Mouse (Mus musculus): Measurements from ENCODE around the gene Gm5294.
A peak's percentile ranks its signal among the peaks of the same experiment; 100 is the strongest.

Gm5294 gene

DNA sequence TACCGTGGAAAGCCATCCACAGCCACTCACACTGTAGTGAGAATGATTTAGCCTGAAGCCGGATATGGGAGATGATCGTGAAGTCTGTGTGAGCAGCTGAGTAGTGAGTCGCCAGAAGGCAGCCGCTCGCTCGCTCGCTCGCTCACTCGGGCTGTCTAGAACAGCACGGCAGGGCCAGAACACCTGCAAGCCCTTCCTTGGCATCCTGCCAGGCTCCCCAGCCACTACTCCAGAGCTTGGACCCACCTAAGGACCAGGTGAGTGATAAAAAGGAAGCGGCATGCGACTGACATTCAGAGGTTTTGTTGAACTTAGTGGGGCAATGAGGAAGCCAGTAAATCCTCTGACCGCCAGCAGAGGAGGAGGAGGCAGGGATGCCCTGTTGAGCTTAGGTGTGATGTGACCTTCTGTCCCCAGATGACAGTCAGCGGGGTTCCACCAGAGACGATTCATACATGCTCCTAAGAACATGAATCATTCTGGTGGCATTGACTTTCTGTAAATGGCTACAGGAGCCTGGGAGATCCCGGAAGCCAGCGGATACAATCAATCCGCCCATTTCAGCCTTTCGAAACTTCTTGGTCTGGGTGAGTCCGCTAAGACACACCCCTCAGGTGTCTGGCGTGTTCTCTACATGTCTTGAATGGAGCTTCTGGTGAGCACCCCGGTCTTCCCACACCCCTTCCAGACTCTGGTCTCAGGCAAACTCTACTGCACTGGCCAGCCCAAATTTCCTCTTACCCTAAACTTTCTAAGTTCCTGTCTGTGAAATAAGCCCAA, 30.0 kb downstream of the Gm5294 start:
- no peak for DNase-seq

DNA sequence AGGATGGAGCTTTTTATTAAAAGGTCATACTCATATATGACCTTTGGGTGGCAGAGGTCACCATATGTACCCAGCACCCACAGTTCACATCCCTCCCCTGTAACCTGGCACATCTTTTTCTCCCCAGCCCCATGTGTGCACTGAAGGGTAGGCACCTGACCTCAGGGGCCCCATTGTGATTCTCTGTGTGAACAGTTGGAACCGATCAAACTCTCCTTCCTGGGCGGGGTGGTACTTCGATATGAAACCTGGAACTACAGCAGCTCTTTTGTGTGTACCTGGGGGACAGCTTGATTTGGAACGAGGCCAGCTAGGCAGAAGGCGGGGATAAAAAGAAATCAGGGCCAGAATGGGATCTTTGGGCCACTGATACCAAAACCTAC, 30.6 kb downstream of the Gm5294 start:
- DNase-seq, result no peak

DNA sequence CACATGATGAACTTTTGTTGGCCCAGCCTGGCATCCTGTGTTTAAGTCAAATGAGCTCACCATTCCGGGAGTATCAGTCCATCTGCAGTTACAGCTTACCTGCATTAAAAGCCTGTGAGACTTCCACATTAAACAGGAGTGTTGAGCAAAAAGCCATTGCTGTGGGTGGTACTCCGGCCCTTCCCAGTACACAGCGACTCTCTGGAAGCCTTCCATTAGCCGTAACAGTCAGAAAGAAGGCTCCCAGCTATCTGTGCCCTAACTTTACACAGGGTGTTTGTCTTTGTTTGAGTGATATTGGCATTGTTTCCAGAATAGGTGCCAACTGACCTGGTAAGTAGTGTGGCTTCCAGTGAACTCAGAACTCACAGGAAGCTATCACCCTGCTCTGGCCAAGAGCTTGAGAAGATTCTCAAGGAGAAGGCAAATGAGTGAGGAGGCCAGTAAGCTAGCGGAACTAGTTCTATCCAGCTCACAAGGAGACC, 31.5 kb downstream of the Gm5294 start:
- no peak for DNase-seq

DNA sequence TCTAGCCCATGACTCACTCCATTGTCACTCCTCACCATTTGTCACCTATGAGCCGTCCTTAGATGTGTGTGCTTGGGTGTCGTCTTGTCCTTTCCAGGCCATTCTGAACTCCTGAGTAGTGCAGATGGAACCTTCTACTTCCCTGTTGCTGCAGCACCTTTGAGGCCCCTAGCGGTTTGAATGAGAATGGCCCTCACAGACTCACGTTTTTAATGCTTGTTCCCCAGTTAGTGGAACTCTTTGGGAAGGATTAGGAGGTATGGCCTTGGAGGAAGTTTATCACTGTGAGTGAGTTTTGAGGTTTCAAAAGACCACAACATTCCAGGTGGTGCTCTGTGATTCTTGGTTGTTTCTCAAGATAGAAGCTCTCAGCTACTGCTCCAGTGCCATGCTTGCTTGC, 32.3 kb downstream of the Gm5294 start:
- DNase-seq, result no peak

DNA sequence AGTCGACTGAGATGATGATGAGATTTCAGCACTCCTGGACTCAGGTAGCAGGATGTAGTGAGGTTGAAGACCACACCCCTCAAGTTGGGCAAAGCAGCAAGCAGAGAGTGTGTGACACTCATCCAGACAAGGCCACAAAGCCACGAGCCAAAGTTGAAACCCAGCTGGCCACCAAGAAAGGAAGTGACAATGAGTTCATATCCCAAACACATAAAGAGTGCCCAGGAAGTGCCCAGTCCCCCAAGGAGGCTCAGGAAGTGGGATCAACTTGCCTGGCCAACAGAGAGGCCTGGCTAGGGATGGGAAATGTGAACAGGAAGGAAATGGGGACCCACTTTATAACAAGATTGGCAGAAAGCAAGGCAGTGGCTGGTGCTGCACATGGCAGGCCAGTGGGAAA, 33.5 kb downstream of the Gm5294 start:
- DNase-seq, result no peak

GRCm38 (mm10) chr5:138857010-138857617, 37.2 kb downstream of the Gm5294 start:
- peak; percentile 71 for DNase-seq

- no peak for DNase-seq
Measured at GRCm38 (mm10) chr5:138857811-138858251, 38.0 kb downstream of the Gm5294 start.

DNA sequence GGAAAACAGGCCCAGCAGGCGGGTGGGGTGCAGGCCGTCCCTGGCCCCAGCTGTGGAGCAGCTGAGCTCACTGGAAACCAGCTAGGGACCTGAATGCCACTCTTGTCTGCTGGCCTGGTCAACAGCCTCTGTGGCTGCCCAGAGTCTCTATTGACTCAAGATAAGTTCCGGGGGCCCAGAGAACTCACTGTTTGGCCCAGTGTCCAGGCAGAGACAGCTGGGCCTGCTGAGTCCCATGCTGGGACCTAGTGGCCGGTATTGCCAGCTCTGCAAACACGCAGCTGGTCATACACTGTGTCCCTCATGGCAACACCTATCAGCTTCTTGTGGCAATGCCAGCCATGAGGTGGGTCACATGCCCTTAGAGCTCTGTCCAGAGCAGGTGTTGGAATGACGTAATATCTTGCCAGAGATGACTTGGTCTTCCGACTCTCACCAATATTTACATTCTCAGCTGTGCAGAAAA, 43.8 kb downstream of the Gm5294 start:
- DNase-seq, result peak; percentile 55

DNA sequence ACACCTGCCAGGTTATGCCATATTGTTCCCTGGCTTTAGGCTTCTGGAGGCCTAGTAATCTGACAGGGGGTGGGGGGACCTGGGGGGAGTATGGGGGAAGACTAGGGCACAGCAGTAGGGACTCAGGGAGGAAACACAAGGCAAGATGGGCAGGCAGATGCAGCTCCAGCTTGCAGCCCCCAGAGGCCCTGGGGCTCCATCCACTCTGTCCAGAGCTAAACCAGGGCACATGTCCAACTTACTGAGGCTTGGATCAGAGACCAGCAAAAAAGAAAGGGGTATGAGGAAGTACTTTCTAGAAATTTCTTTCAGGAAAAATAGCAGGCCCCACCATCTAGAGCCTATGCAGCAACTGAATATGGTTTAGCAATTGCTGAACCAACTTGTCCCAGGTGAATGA, 44.3 kb downstream of the Gm5294 start:
- no peak for DNase-seq

- no peak for DNase-seq
Measured at GRCm38 (mm10) chr5:138864880-138865279, 45.0 kb downstream of the Gm5294 start.

DNA sequence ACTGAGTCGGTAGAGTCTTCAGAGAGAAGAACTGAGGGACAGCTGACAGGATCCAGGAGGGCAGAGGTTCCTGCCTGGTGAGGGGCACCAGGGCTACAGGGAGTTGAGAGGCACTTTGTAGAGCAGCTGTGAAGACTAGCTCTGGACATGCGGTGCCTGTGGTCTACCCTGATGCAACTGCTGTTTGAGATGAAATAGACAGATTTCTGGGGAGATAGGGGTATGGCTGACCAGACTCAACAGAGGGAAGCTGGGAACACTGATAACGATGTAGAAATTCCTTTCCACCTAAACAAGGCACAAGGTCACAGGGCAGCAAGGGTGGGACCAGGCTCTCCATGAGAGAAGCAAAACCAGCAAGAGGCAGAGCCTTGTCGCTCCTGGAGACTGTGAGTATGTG, 45.8 kb downstream of the Gm5294 start:
- DNase-seq, result no peak

Measured in cerebellum, adult 11-12 months (tissue).